Mouse (Mus musculus) liver, postnatal 0 days (tissue): Measurements from ENCODE around the gene Stard13.

Experiments used
- CTCF ChIP-seq: sonication (generic); IDR thresholded peaks from 2 replicates; pipeline ENCODE4 v1.5.1; 2016; ENCODE audit warnings: antibody characterized with exemption, low read depth
- EP300 ChIP-seq: IDR thresholded peaks from 2 replicates; pipeline ENCODE4 v1.6.1; 2016; ENCODE audit warnings: antibody characterized with exemption, low read depth, mild to moderate bottlenecking

DNA sequence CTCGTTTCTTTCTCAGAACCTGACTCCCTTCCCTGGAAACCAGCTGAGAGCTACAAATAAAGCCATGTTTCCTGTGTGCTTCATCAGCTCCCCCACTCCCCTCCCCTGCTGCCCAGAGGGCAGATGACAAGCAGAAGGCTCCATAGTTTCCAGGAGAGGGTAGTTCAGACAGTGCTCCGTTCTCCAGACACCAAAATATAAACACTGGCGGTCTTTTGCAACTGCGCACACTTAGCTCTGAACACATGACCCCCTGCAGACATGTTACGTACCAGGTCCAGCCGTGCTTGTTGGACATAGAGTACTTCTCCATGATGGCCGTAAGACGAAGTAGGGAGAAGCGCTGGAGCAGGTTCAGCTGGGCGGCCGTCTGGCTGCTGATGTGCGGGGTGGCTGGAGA lies 173.2 kb downstream of the Stard13 start:
- TF ChIP-seq CTCF (no peak), EP300 (no peak)
